Mouse (Mus musculus) left cerebral cortex, postnatal 14 days (tissue): ENCODE results near the gene Ociad2. TPM values are rescaled to one million over a fixed set of nuclear protein-coding genes. Genes with fewer than 3 reads are reported as not detected.

Experiments used
- DNase-seq, 2 experiments: peaks; one replicate each; pipeline ENCODE4 v3.0.0; 2021 to 2022; ENCODE audit warnings: low spot score in 2 of 2, mixed read lengths in 1 of 2
- intact Hi-C: fragments of 180-260 bp; cut with DNase I; formaldehyde crosslinking; loops from one replicate; pipeline ENCODE4 v1.15.1; 2025
- long read RNA-seq, 2 experiments: library from polyadenylated mRNA; stranded (forward); transcript quantifications; one replicate each; pipeline ENCODE4 v2.0.0; 2021
- total RNA-seq, 2 experiments: library from RNA; stranded (reverse); gene quantifications; 2 replicates each; pipeline ENCODE4 v1.2.3; 2021

Gene Ociad2
- 100 to 1,000 TPM in 1 of 2 experiments, 10 to 100 TPM in 1; 88.3 to 110 TPM for total RNA-seq
- long read RNA-seq, experiment 1, transcript Ociad2-201 (7 exons, 2,554 nt): major isoform, 138 of 170 reads
- long read RNA-seq, experiment 1, transcript Ociad2-202 (6 exons, 2,359 nt): minor isoform, 7 of 170 reads
- long read RNA-seq, experiment 1, partial matches to known transcripts: 6 of 170 reads
- long read RNA-seq, experiment 1, other reads (novel, unspliced or antisense): 13 of 170 reads
- long read RNA-seq, experiment 2, transcript Ociad2-201 (7 exons, 2,554 nt): major isoform, 110 of 140 reads
- long read RNA-seq, experiment 2, transcript Ociad2-205 (6 exons, 2,378 nt): minor isoform, 8 of 140 reads
- long read RNA-seq, experiment 2, partial matches to known transcripts: 6 of 140 reads
- long read RNA-seq, experiment 2, other reads (novel, unspliced or antisense): 12 of 140 reads

DNA sequence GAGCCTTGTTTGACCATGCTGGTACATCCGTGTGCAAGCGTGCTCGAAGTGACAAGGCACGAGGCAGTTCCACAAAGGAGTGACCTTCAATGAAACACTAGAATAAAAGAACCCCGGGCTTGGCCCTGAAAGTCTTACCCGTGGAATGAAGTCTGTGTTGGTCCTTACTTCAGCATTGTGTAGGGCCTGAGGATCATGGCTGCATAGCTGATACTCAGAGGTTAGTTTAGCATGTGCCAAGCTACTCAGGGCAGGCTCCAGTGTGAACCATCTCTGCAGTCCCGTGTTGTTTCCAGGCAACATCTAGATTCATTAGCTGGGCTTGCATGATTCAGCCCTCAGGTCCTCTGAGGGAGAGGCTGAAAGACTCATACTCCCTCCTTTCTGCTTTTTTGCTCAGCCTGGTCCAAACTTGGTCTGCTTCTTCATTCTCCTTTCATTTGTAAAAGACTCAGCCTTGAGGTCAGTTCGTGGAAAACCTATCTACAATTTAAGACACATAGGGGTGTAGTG lies at the start of gene Ociad2:
TSS of gene Ociad2 (minus strand) at position 306 of the 513 bp plus-strand sequence.
- intact Hi-C loops: no loop called here
- DNase-seq: no peak

DNA sequence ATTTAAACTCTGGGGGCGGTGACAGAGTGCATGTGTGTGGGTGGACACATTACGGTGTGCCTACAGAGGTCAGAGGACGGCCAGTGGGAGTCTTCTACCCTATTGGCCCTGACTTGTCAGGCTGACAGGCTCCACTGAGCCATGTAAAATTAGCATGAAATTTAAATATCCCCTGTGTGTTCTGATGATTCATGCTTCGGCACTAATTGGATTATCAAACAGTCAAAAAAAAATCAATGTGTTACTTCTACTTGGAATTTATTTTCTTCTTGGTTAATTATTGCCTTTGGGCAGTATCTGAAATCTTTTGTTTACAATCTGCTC lies 42.8 kb upstream of the Ociad2 start:
- intact Hi-C loops: loop anchor here (2.0 to 5.0 kb wide), 4 partner anchors 46 to 399 kb away; no protein-coding TSS in a partner anchor
- DNase-seq: no peak

DNA sequence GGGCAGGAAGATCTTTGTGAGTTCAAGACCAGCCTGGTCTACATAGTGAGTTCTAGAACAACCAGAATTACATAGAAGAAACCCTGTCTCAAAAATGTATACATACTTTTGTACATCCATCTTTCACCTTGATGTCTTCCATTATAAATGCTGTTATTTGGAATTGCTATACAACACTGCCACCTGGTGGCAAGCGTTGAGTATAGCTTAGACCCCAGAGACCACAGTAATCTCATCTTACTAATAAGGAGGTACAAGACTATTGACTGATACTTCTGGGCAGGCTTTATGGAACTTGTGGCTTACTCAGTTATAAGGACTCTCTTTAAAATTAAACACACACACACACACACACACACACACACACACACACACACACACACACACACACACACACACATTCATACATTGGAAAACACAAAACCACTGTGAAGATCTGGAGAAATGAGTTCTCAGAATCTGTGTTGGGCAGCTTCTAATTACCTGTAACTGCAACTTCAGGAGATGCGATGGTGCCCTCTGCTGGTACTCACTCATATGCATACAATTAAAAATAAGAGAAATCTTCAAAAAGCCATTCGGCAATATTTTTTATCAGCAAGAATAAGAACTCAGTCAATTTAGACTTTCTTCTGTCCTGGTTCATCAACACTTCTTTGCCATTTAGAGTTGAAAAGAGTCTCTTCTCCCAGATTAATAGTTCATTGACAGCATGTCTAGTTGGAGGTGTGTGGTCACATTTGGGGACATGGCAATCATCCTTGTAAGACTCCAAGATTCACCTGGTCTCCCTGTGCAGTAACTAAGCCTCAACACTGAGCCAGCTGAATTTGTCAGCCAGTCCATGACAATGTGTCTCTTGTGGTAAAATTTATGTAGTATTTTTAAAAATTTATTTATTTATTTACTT lies 42.2 kb upstream of the Ociad2 start:
- DNase-seq: peak; percentile 76 to 80
- intact Hi-C loops: loop anchor here (2.0 to 5.0 kb wide), 4 partner anchors 46 to 398 kb away; no protein-coding TSS in a partner anchor

DNA sequence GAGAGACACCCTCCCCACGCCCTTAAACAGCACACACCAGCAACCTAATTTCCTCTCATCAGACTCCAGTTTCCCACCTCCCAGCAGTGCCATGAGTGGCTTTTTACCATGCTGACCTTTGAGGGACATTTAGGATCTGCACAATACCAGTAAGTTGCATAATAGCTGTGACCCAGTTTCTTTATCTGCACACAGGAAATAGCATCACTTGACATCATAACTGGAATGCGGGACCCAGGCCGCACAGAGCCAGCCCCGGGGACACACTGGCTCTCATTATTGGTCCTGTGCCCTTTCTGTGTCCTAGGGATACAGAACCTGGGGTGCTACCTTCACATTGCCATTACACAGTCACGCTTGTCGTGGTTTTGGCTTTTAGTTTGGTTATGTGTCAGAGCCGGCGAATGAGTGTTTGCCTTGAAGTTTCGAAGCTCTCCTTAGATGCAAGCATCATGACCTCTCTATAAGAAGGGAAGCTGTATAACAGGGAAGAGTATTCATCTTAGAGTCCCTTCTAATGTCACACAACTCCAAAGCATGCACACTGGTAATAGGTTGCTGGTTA lies 41.2 kb upstream of the Ociad2 start:
- intact Hi-C loops: loop anchor here (2.0 to 5.0 kb wide), 4 partner anchors 45 to 397 kb away; no protein-coding TSS in a partner anchor
- DNase-seq: no peak

DNA sequence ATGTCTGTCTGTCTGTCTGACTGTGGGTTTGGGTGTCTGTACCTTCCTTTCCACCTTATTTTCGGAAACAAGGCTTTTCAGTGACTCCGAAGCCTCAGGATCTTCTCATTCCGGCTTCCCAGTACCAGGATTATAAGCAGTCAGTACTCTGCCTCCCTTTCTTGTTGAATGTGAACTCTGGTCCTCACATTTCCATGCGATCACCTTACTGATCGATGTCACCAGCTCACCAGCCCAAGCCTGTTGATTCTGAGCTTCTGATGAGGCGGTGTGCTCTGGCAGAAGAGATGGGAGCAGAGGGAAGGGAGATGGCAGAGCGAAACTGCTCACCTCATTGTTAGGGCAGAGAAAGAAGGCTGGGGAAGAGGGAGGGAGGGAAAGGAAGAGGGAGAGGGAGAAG lies 40.7 kb upstream of the Ociad2 start:
- intact Hi-C loops: loop anchor here (5.0 kb wide), 3 partner anchors 44 to 249 kb away; no protein-coding TSS in a partner anchor
- no peak for DNase-seq

DNA sequence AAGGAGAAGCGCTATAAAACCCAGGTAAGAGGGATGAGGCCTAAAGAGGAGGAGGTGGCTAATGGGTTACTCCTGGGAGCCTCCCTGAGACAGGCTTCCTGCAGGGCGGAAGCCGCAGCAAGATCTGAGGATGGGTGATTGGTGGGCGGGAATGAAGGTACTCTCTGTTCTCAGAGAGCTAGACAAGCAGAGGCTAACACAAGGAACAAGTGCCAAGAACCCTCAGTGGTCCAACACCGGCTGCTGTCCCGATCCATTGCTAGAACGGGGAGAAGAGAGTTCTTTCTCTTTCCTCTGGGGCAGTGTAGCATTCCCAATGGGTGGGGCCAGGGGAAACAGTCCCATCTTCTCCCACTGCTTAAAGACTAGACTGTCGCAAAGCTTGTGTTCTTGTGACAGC lies 40.0 kb upstream of the Ociad2 start:
- DNase-seq: no peak
- intact Hi-C loops: loop anchor here (5.0 kb wide), 3 partner anchors 44 to 249 kb away; no protein-coding TSS in a partner anchor

DNA sequence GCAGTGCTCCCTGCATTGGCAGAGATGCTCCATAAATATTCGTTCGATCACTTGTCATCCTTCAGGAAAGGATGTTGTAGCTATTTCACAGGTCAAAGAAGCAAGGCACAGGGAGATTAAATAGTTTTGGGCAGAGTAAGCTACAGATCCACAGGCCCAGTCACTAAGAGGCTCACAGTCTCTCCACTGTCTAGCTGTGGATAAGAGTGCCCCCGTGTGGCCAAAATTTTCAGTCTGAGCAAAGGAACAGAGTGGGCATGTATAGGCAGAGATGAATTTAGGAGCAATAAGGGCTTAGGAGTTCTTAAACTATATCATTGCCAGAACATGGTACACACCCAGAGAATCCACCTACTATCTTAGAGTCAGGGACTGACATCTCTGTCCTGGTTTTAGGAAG lies 39.1 kb upstream of the Ociad2 start:
- intact Hi-C loops: loop anchor here (5.0 kb wide), 3 partner anchors 43 to 248 kb away; no protein-coding TSS in a partner anchor
- peak; percentile 88 to 94 for DNase-seq

DNA sequence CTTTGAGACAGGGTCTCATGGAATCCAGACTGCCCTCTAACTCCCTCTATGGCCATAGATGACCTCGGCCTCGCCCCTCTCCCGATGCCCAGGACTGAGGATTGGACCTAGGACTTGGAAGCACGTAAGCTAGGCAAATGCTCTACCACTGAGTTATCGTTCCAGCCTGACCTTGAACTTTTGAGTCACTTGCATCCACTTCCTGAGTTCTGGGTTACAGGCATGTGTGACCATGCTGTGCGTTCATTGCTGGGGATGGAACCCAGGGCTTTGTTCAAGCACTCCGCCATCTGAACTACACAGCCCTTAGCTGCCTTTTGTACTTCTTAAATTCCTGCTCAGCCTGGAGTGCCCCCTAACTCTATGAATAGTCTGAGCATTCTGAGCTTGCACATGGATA lies 35.7 kb upstream of the Ociad2 start:
- DNase-seq: no peak
- intact Hi-C loops: no loop called here

DNA sequence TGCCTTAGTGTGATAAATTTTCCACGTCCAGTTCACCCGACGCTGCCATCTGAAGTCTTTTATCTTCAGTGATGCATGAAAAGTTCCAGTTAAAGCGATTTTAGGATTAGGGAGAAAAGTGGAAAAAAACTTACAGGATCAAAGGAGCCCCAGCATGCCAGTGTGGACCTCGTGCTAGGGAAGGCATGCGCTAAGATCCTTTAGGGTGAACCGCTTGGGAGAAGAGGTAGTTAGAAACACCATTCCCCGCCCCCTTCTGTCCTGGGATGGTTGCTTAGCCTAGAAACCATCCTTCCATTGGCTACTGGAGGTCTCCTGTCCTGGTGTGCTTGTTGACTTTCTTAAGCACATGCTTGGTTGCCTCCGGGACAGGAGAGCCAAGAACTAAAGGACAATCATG lies 35.2 kb upstream of the Ociad2 start:
- intact Hi-C loops: no loop called here
- DNase-seq: no peak

DNA sequence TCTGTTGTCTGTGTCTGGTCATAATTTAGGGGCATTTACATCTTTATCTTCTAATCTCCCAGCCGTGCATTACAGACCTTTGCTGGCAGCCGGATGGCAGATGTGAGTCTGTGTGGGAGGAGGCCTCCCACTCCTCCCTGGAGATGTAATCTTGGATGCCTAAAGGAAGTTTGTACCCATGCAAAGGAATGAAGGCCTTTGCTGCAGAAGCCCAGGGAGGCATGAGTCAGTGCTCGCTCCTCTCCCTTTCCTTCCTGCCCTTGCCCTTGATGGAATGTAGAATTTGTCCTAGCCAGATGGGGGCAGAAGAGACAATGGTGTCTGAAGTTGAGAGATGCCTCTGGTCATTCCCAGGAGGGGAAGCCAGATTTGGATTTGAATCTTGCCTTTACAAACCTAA lies 32.4 kb upstream of the Ociad2 start:
- no peak for DNase-seq
- intact Hi-C loops: no loop called here

DNA sequence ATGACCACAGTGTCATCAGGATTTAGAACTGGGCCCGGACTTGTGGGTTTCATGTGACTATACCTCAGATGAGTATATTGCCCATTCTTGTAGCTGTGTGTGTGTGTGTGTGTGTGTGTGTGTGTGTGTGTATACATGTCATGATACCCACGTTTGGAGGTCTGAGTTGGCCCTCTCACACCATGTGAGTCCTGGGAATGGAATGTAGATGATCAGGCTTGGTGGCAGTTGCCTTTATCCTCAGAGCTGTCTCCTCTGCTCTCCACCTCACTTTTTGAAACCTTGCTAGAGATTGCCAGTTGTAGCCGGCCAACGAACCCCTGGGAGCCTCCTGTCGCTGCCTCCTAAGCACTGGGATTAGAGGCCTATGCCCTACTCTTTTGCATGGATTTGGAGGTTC lies 31.8 kb upstream of the Ociad2 start:
- intact Hi-C loops: no loop called here
- no peak for DNase-seq

DNA sequence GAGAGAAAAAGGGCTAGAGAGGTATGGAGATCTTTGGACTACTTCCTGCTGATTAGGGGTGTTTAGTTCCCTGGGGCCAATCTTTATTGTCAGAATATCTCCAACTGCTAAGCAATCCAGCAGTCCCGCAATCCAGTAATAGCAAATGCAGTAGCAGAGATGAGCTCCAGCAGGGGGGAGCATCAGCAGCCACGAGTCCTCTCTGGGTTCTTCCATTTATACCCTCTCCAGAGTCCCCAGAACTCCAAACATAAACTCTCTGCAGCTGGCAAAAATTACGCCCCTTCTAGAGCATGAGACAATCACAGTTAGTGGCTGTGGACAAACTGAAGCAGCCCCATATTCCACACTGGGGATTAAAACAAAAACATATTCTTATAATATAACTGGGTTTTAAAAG lies 28.9 kb upstream of the Ociad2 start:
- peak in 1 of 2 experiments; percentile 50 for DNase-seq
- intact Hi-C loops: no loop called here

DNA sequence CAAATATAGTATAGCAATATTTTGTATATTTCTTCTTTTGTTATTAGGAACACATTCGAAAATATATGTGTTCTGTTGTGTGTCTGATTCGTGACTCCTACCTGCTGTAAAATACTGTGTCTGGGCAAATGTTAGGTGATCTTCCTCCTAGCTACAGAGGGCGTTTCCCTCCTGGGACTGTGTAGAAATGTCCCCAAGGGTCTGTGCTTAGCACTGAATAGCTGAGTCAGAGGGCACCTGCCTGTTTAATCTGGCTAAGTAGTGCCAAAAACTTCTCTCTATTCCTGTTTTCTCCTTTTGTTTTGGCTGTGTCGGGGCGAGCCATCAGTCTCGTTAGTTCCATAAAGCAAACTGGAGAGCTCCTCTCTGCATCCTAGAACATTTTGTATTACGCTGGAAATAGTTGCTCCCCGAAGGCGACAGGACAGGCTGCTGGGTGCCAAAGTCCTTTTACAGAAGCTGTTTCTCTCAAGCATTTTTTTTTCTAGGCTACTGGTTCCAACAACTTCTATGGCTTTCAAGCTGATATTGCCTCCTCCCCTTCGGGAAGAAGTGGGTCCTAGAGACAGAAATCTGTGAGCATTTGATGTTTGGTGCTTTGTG lies 28.1 kb upstream of the Ociad2 start:
- intact Hi-C loops: no loop called here
- peak in 1 of 2 experiments; percentile 73 for DNase-seq

DNA sequence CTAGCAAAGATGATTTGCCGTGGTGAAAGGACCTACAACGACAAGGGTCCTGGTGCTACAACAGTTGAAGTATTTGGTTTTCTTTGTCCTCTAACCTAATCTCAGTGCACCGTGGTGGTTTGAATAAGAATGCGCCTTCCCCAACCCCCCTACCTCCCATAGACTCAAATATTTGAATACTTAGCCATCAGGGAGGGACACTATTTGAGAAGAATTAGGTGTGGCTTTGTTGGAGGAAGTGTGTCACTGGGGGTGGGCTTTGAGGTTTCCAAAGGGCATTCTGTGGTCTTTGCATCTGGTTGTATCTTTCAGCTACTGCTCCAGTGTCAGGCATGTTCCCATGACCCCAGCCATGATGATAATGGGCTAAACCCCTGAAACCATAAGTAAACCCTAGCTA lies 27.1 kb upstream of the Ociad2 start:
- DNase-seq: no peak
- intact Hi-C loops: no loop called here

DNA sequence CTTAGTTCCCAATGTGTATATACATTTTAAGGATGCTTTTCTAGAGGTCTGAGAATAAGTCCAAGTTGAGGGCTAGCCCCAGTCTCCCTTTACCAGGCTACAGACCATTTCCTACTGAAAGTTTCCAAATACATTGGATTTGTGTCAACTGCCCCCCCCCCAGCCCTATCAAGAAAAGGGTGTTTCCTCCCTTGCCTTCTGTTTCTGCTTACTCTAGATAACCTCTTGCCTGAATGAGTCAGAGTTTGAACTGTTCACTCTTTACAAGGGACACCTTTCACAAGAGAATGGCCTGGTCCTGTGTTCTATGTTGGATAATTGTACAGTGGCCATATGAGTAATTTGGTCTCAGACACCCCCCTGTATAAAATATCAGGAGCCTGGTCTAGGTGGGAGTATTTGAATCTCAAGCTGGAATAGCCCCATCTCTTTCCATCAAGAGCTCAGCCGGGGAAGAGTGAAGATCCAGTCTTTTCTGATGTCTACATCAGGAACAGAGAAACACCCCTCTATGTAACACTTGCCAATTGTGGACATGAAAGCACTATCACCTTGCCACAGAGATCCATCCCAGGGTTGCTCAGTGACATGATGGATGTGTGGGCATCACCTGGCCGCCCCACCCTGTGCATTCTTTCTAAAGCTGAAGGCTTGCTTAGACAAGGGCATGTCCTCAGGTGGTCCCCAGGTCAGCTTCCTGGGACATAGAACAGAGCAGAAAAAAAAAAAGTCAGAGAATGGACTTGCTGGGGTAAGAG lies 23.5 kb upstream of the Ociad2 start:
- intact Hi-C loops: no loop called here
- no peak for DNase-seq

DNA sequence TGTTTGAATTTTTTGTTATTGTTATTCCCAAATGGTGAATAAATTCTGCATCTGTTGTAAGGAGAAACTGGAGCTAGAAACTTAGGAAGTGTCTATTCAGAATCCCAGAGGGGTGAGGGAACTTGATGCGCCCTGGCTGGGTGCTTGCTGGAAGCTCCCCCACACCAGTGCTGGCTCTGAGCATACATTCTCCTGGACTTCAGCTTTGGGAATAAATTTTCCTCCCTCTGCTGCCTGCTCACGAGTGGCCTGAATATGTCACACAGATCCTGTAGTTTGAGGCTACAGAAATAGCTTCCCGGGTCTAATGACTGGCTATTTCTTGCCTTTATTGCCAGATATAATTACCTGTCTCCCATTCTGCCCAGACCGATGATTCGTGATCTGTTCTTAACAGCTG lies 22.0 kb upstream of the Ociad2 start:
- intact Hi-C loops: no loop called here
- DNase-seq: no peak

DNA sequence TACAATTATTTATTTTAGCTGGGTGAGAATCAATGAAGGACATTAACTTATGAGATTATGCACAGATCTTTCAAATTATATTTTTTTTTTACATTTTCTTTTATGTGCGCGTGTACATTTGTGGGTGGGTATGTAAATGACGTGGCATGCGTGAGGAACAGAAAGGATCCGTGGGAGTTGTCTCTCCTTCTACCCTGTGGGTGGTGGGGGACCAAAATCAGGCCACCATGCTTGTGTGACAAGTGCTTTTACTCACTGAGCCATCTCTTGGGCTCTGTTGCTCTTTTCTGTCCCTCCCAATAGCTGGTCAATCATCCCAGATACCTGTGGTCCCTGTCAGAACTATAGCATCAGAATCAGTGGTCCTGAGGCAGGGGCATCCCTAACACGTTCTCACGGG lies 21.5 kb upstream of the Ociad2 start:
- intact Hi-C loops: no loop called here
- DNase-seq: no peak

DNA sequence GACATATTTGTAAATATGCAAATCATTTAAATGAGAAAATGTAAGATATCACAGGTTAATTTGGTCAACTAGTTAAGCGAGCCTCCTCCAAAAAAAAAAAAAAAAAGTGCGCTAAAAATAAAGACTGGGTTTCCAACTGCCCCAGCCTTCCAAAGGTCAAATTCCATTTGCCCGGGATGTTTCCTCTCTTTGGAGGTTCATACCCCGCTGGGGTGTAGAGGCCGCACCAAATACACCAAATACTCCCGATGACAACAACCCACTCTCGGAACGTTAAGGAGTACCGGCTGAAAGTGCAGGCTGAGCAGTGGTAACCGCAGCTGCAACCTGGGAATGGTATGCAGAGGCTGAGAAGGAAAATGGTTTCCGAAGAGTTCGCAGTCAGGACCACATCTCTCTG lies 19.4 kb upstream of the Ociad2 start:
- intact Hi-C loops: no loop called here

DNA sequence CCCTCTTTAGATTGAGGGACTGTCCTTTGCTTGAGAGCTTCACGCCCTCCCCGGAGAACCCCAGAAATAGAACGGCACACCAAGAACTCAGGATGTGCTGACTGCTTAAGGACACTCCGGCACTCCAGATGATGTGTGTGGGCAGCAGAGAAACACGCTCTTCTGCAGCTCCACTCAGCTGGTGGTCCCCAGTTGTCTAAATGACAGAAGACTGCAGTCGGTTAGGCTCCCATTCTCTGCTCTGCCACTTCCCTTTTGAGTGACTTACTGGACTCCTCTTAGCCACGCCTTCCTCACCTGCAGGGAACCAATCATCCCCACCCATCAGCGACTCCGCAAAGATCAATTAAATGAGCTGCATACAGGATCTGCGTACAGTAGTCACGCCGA lies 18.9 kb upstream of the Ociad2 start:
- intact Hi-C loops: no loop called here

More for the DNA sequence above, 19.4 kb upstream of the Ociad2 start:
- no peak for DNase-seq

More for the DNA sequence above, 18.9 kb upstream of the Ociad2 start:
- peak; percentile 79 to 92 for DNase-seq
